Mouse (Mus musculus) olfactory bulb, adult 2 months (tissue): Measurements from ENCODE around the gene Mrln.

ENCODE experiments used
- CTCF ChIP-seq: fragments of 200-500 bp; IDR thresholded peaks from 2 replicates; pipeline ENCODE4 v1.5.1; 2012; ENCODE audit warnings: low read depth, mild to moderate bottlenecking, low read length, moderate library complexity; ENCODE audit not compliant: insufficient read depth
- POLR2A ChIP-seq: fragments of 200-500 bp; IDR thresholded peaks from 2 replicates; pipeline ENCODE4 v1.6.1; 2012; ENCODE audit warnings: mild to moderate bottlenecking, low read depth, low read length, moderate library complexity; ENCODE audit not compliant: insufficient read depth

DNA sequence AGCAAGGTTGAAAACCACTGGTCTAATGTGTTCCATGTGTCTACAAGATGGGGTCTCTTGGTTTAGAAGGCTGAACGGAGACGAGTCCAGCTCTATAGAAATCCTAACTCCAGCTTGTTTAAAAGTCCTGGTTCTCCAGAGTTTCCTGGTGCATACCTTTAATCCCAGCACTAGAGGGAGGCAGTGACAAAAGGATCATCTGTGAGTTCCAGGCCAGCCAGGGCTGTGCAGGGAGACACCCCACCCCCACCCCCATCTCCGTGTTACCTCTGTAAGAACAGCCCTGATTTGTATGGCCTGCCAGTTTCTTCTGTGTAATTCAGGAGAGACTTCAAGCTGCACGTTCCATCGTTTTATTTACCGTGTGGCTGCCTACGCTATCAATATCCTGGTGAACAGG, 8.7 kb upstream of the Mrln start:
- TF ChIP-seq CTCF (no peak), POLR2A (no peak)
